Mouse (Mus musculus): ENCODE data around the gene BC051142.
A peak's percentile ranks its signal among the peaks of the same experiment; 100 is the strongest.

Gene BC051142

GRCm38 (mm10) chr17:34398711-34399393 is at the start of gene BC051142:
TSS of gene BC051142 (plus strand) at chr17:34398820.
- DNase-seq (ENCODE audit: low spot score in 2 of 2) = peak; percentile 87 to 89

- DNase-seq (ENCODE audit: low spot score in 2 of 2) = peak; percentile 81 to 86
Measured at GRCm38 (mm10) chr17:34349429-34349828, 49.2 kb upstream of the BC051142 start.

GRCm38 (mm10) chr17:34354539-34354938 is 44.1 kb upstream of the BC051142 start, which contains the start of gene Btnl2:
TSS of gene Btnl2 (plus strand) at chr17:34354822.
- DNase-seq (ENCODE audit: low spot score in 2 of 2) = no peak

GRCm38 (mm10) chr17:34354940-34355339 is 43.7 kb upstream of the BC051142 start:
- DNase-seq (ENCODE audit: low spot score in 2 of 2) = peak; percentile 76 to 78

- DNase-seq (ENCODE audit: low spot score in 2 of 2) = no peak
Measured at GRCm38 (mm10) chr17:34362954-34363546, 35.6 kb upstream of the BC051142 start.

GRCm38 (mm10) chr17:34363676-34364310 is 34.8 kb upstream of the BC051142 start:
- DNase-seq (ENCODE audit: low spot score in 2 of 2) = peak in 1 of 2 experiments; percentile 24

GRCm38 (mm10) chr17:34365031-34365430 is 33.6 kb upstream of the BC051142 start:
- DNase-seq (ENCODE audit: low spot score in 2 of 2) = no peak

GRCm38 (mm10) chr17:34370563-34370962 is 28.1 kb upstream of the BC051142 start:
- no peak for DNase-seq (ENCODE audit: low spot score in 2 of 2)

GRCm38 (mm10) chr17:34373055-34373709 is 25.4 kb upstream of the BC051142 start:
- DNase-seq (ENCODE audit: low spot score in 2 of 2) = no peak

GRCm38 (mm10) chr17:34376847-34377246 is 21.8 kb upstream of the BC051142 start, which contains the start of gene Btnl1:
TSS of gene Btnl1 (plus strand) at chr17:34377132.
- peak in 1 of 2 experiments; percentile 21 for DNase-seq (ENCODE audit: low spot score in 2 of 2)

- no peak for DNase-seq (ENCODE audit: low spot score in 2 of 2)
Measured at GRCm38 (mm10) chr17:34377450-34378209, 21.0 kb upstream of the BC051142 start.

GRCm38 (mm10) chr17:34378716-34379115 is 19.9 kb upstream of the BC051142 start:
- peak; percentile 64 to 71 for DNase-seq (ENCODE audit: low spot score in 2 of 2)

- no peak for DNase-seq (ENCODE audit: low spot score in 2 of 2)
Measured at GRCm38 (mm10) chr17:34379451-34379850, 19.2 kb upstream of the BC051142 start.

GRCm38 (mm10) chr17:34381876-34382275 is 16.7 kb upstream of the BC051142 start:
- DNase-seq (ENCODE audit: low spot score in 2 of 2) = no peak

- DNase-seq (ENCODE audit: low spot score in 2 of 2) = peak in 1 of 2 experiments; percentile 34
Measured at GRCm38 (mm10) chr17:34383212-34383611, 15.4 kb upstream of the BC051142 start.

GRCm38 (mm10) chr17:34384699-34385098 is 13.9 kb upstream of the BC051142 start:
- no peak for DNase-seq (ENCODE audit: low spot score in 2 of 2)

- no peak for DNase-seq (ENCODE audit: low spot score in 2 of 2)
Measured at GRCm38 (mm10) chr17:34386656-34387055, 12.0 kb upstream of the BC051142 start.

- peak; percentile 42 to 50 for DNase-seq (ENCODE audit: low spot score in 2 of 2)
Measured at GRCm38 (mm10) chr17:34388513-34388912, 10.1 kb upstream of the BC051142 start.

- DNase-seq (ENCODE audit: low spot score in 2 of 2) = no peak
Measured at GRCm38 (mm10) chr17:34391507-34391906, 7.1 kb upstream of the BC051142 start.

GRCm38 (mm10) chr17:34392321-34392720 is 6.3 kb upstream of the BC051142 start:
- peak in 1 of 2 experiments; percentile 16 for DNase-seq (ENCODE audit: low spot score in 2 of 2)

- DNase-seq (ENCODE audit: low spot score in 2 of 2) = peak; percentile 49 to 56
Measured at GRCm38 (mm10) chr17:34397357-34397756, 1.3 kb upstream of the BC051142 start.

Measured in spleen, postnatal 36 days (tissue).